Mouse (Mus musculus) granulocyte monocyte progenitor cell, adult 5-6 weeks (primary cell): ENCODE data around the gene Cfap77. TPM values are rescaled to one million over a fixed set of nuclear protein-coding genes. Genes with fewer than 3 reads are reported as not detected.

Experiments used
- total RNA-seq, 2 experiments: library from RNA; stranded (forward) in 1 of 2; stranded (reverse) in 1 of 2; fragments of 200-712, 200-1000 nt in 1 of 2; fragments of >200 nt in 1 of 2; fragmentation: Nextera tagmentation in 1 of 2; gene quantifications; 2 replicates each; pipeline ENCODE4 v1.2.3; 2014 to 2017

Gene Cfap77
- total RNA-seq, 2 experiments from 2014 or later = 3.2 TPM; not detected in 1

Other genes starting within 250 kb of the Cfap77 start
- gene Gtf3c4, start 214.7 kb downstream of the Cfap77 start, total RNA-seq (2014; fragmentation: Nextera tagmentation) = 12.9 and 23.3 TPM in 2 replicates
- 23.5 and 26.9 TPM in 2 replicates for gene Gtf3c4, start 214.7 kb downstream of the Cfap77 start, total RNA-seq (2017)
- gene Ddx31, start 214.7 kb downstream of the Cfap77 start, total RNA-seq (2014; fragmentation: Nextera tagmentation) = 6.5 and 13.7 TPM in 2 replicates
- 14.1 and 14.5 TPM in 2 replicates for gene Ddx31, start 214.7 kb downstream of the Cfap77 start, total RNA-seq (2017)
- not detected in 2 replicates for gene Barhl1, start 138.4 kb downstream of the Cfap77 start, total RNA-seq (2014; fragmentation: Nextera tagmentation)
- not detected in 2 replicates for gene Barhl1, start 138.4 kb downstream of the Cfap77 start, total RNA-seq (2017)
- gene Ttf1, start 5.2 kb upstream of the Cfap77 start, total RNA-seq (2014; fragmentation: Nextera tagmentation) = 11.9 and 26.9 TPM in 2 replicates
- 17.5 and 20.9 TPM in 2 replicates for gene Ttf1, start 5.2 kb upstream of the Cfap77 start, total RNA-seq (2017)
- 26.7 and 34.3 TPM in 2 replicates for gene Setx, start 69.1 kb upstream of the Cfap77 start, total RNA-seq (2014; fragmentation: Nextera tagmentation)
- 96.5 and 122 TPM in 2 replicates for gene Setx, start 69.1 kb upstream of the Cfap77 start, total RNA-seq (2017)
- 10.4 and 13.9 TPM in 2 replicates for gene Ntng2, start 197.9 kb upstream of the Cfap77 start, total RNA-seq (2014; fragmentation: Nextera tagmentation)
- gene Ntng2, start 197.9 kb upstream of the Cfap77 start, total RNA-seq (2017) = 0.88 and 1.2 TPM in 2 replicates